8 mouse cellular contexts compared by ENCODE assay signal in genomic region chr2:13672946-13673345, GRCm38 (mm10).
DNase-seq lines count a peak whose midpoint lies in the region; ATAC-seq and TF ChIP-seq lines count a peak whose summit lies in the region.
"Had no signal": no experiment of that assay in that cellular context is flagged by ENCODE, and none has a peak within 500 bp of the region (broad histone marks: within the 10 kb centered on the region; RNA-seq: fewer than 3 reads in every experiment).

No protein-coding gene starts in this region.

- no peak overlapping the region for H3K27ac ChIP-seq in left cerebral cortex, adult 2 months
- H3K27ac ChIP-seq: lung, embryonic 15.5 days had no signal

- DNase-seq in left cerebral cortex, adult 2 months (ENCODE audit: extremely low spot score in 1 of 2, low spot score in 2 of 2) = no peak
- no peak for DNase-seq in left cerebral cortex, postnatal 25 days (ENCODE audit: low spot score in 2 of 2)
- no peak for DNase-seq in G1E (ENCODE audit: low spot score)
- peak; percentile 21 for DNase-seq in c-Kit-positive CD71-positive TER-119-negative erythroid progenitor cells, embryonic 14.5 days (ENCODE audit: low read depth)
- peak; percentile 11 for DNase-seq in mesoderm, embryonic 11.5 days (ENCODE audit: low read depth, low spot score)
- no peak for DNase-seq in Muller cell, postnatal 12 days (ENCODE audit: inconsistent ontology term)
- DNase-seq in layer of hippocampus, adult 9-10 months (ENCODE audit: low spot score) = no peak

- ATAC-seq in G1E (ENCODE audit: extremely low read depth, insufficient number of reproducible peaks, low FRiP score, poor library complexity, severe bottlenecking) = no peak

- intact Hi-C loops in left cerebral cortex, adult 2 months (cut with DNase I) = no loop called here
- intact Hi-C loops in left cerebral cortex, postnatal 25 days (cut with DNase I) = no loop called here

- no peaks in the 10 kb centered on the region for H3K36me3 ChIP-seq in G1E (replicated peaks)
- H3K36me3 ChIP-seq: lung, embryonic 15.5 days had no signal

- H3K4me3 ChIP-seq in left cerebral cortex, adult 2 months = no peak overlapping the region
- no peak overlapping the region for H3K4me3 ChIP-seq in G1E (ENCODE audit: low read depth, low read length)
- H3K4me3 ChIP-seq: lung, embryonic 15.5 days had no signal

- H3K27me3 ChIP-seq in G1E (ENCODE audit: insufficient read depth, low read length) = peaks cover 5% of the 10 kb centered on the region; the same call in 1 of the 2 replicates
- H3K27me3 ChIP-seq: lung, embryonic 15.5 days had no signal

- peak; percentile 53 for TF ChIP-seq CTCF in left cerebral cortex, adult 2 months (IDR thresholded peaks at IDR 0.05)
- TF ChIP-seq CTCF in G1E (IDR thresholded peaks at IDR 0.05; ENCODE audit: low read depth, low read length) = peak; percentile 75

- H3K9me3 ChIP-seq in G1E (replicated peaks) = no peaks in the 10 kb centered on the region
- H3K9me3 ChIP-seq: lung, embryonic 15.5 days had no signal

- H3K4me1 ChIP-seq in G1E (ENCODE audit: insufficient read depth, low read depth, low read length) = no peaks in the 10 kb centered on the region
- H3K4me1 ChIP-seq: lung, embryonic 15.5 days had no signal

Comparison
In these comparisons a context has a peak if more than half of its experiments do, and no peak if none do; other contexts are left out.
1. DNase-seq: peak in c-Kit-positive CD71-positive TER-119-negative erythroid progenitor cells, embryonic 14.5 days (single experiment) and mesoderm, embryonic 11.5 days (single experiment); none in left cerebral cortex, adult 2 months (0 of 2), left cerebral cortex, postnatal 25 days (0 of 2), G1E (single experiment), Muller cell, postnatal 12 days (single experiment) and layer of hippocampus, adult 9-10 months (single experiment).